Mouse (Mus musculus): ENCODE data around the gene Pi4k2a. TPM values are rescaled to one million over a fixed set of nuclear protein-coding genes. Genes with fewer than 3 reads are reported as not detected.

The Pi4k2a gene
- polyA plus RNA-seq, 1 experiment: 18.7 TPM

DNA sequence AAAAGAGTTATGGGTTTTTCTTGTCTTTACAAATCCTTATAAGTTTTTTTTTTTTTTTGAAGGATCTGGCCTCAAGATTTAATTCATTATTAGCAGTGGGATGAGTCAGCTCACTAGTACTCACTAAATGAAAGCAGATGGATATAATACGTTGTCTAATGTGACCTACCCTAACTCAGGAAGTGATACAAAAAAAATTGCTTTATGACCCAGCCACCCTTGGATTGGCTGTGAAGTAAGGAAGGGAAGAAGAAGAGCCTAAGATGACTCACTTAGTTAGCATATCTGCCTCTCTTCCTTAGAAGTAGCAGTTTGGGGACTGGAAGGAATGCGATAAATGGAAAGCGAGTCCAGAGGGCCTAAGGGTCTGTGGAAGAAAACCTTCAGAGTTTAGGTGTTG lies 9.1 kb downstream of the Pi4k2a start:
- Histone ChIP-seq H3K27me3 (ENCODE audit: control insufficient read depth, insufficient read depth, insufficient read length) (no peaks in the 10 kb centered on the region), H3ac (ENCODE audit: control insufficient read depth, insufficient read length, low read depth) (no peak overlapping the region), H3K4me3 (ENCODE audit: insufficient read depth, poor library complexity, severe bottlenecking) (no peak overlapping the region), H3K36me3 (ENCODE audit: control insufficient read depth, insufficient read depth) (peaks cover 24% of the 10 kb centered on the region), H3K79me2 (ENCODE audit: control insufficient read depth, insufficient read depth) (peaks cover 51% of the 10 kb centered on the region), H3K79me3 (ENCODE audit: low read depth) (peaks cover 7% of the 10 kb centered on the region)
- TF ChIP-seq CEBPB (IDR thresholded peaks at IDR 0.05; ENCODE audit: low read depth) (no peak), USF1 (IDR thresholded peaks at IDR 0.05; ENCODE audit: low read depth) (no peak)

DNA sequence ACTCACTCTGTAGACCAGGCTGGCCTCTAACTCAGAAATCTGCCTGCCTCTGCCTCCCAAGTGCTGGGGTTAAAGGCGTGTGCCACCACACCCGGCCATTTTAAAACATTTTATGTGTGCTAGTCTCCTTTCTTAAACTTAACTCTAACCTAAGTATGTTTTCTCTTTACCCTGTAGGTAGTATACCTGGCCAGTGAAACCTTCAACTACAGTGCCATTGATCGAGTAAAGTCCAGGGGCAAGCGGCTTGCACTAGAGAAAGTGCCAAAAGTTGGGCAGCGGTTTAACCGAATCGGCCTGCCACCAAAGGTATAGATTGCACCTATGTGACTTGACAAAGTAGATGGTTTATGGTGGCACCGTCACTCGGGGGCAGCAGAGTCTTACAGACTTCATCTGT lies 14.4 kb downstream of the Pi4k2a start:
- Histone ChIP-seq H3K79me3 (ENCODE audit: low read depth) (peaks cover 5% of the 10 kb centered on the region), H3K79me2 (ENCODE audit: control insufficient read depth, insufficient read depth) (peaks cover 12% of the 10 kb centered on the region), H3K4me3 (ENCODE audit: insufficient read depth, poor library complexity, severe bottlenecking) (no peak overlapping the region), H3K36me3 (ENCODE audit: control insufficient read depth, insufficient read depth) (peaks cover 17% of the 10 kb centered on the region), H3K27me3 (ENCODE audit: control insufficient read depth, insufficient read depth, insufficient read length) (no peaks in the 10 kb centered on the region), H3ac (ENCODE audit: control insufficient read depth, insufficient read length, low read depth) (no peak overlapping the region)
- TF ChIP-seq MYOG (IDR thresholded peaks at IDR 0.05; ENCODE audit: control insufficient read depth, extremely low read depth, insufficient read length) (no peak), CTCF (IDR thresholded peaks at IDR 0.05; ENCODE audit: control insufficient read depth, insufficient read depth, insufficient read length) (no peak), FOSL1 (IDR thresholded peaks at IDR 0.05; ENCODE audit: insufficient read depth, low read length, poor library complexity, severe bottlenecking) (no peak), USF1 (IDR thresholded peaks at IDR 0.05; ENCODE audit: low read depth) (no peak), MYOD1 (IDR thresholded peaks at IDR 0.05; ENCODE audit: control insufficient read depth, insufficient read length, low read depth) (no peak), CEBPB (IDR thresholded peaks at IDR 0.05; ENCODE audit: low read depth) (no peak), MAX (IDR thresholded peaks at IDR 0.05) (no peak)

DNA sequence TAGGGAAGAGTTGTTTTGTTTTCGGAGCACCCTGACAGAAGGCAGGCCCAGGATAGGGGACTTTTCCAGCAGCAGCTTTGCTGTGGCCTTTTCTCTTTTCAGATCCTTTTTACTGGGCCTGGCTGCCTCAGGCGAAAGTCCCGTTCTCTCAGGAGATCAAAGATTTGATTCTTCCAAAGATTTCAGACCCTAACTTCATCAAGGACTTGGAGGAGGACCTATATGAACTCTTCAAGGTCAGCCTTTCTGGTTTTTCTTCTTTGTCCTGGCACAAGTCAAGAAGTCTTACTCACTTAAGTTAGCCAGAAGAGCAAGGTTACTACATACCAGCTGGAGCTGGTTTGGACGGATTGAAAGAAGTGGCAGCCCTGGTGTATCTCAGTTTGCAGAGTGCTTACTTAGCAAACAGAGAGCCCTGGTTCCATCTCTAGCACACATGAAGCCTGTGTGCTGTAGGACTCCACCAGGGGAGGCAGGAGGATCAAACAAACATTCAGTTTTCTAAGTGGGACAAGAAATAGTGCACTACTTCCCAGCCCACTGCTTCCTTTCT lies 25.6 kb downstream of the Pi4k2a start:
- TF ChIP-seq USF1 (IDR thresholded peaks at IDR 0.05; ENCODE audit: low read depth) (no peak), CTCF (IDR thresholded peaks at IDR 0.05; ENCODE audit: control insufficient read depth, insufficient read depth, insufficient read length) (no peak), FOSL1 (IDR thresholded peaks at IDR 0.05; ENCODE audit: insufficient read depth, low read length, poor library complexity, severe bottlenecking) (no peak), MAX (IDR thresholded peaks at IDR 0.05) (no peak), MYOD1 (IDR thresholded peaks at IDR 0.05; ENCODE audit: control insufficient read depth, insufficient read length, low read depth) (no peak), CEBPB (IDR thresholded peaks at IDR 0.05; ENCODE audit: low read depth) (no peak), MYOG (IDR thresholded peaks at IDR 0.05; ENCODE audit: control insufficient read depth, extremely low read depth, insufficient read length) (no peak)
- Histone ChIP-seq H3ac (ENCODE audit: control insufficient read depth, insufficient read length, low read depth) (no peak overlapping the region), H3K79me3 (ENCODE audit: low read depth) (no peaks in the 10 kb centered on the region), H3K4me3 (ENCODE audit: insufficient read depth, poor library complexity, severe bottlenecking) (no peak overlapping the region), H3K27me3 (ENCODE audit: control insufficient read depth, insufficient read depth, insufficient read length) (no peaks in the 10 kb centered on the region), H3K79me2 (ENCODE audit: control insufficient read depth, insufficient read depth) (no peaks in the 10 kb centered on the region), H3K36me3 (ENCODE audit: control insufficient read depth, insufficient read depth) (peaks cover 38% of the 10 kb centered on the region)

DNA sequence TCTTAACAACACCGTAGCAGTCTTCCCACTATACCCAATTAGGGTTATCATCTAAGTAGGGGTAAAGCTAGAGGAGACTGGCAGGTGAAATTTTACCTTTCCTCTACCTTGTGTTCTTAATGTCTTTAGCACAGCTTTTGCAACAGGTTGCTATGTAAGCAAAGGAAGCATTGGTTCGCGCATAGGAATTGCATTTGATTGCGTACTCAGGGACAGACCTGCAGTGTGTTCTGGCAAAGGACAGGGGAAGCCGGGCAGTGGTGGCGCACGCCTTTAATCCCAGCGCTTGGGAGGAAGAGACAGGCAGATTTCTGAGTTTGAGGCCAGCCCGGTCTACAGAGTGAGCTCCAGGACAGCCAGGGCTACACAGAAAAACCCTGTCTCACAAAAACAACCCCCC lies 27.9 kb downstream of the Pi4k2a start:
- Histone ChIP-seq H3K4me3 (ENCODE audit: insufficient read depth, poor library complexity, severe bottlenecking) (no peak overlapping the region), H3K79me3 (ENCODE audit: low read depth) (no peaks in the 10 kb centered on the region), H3ac (ENCODE audit: control insufficient read depth, insufficient read length, low read depth) (no peak overlapping the region), H3K27me3 (ENCODE audit: control insufficient read depth, insufficient read depth, insufficient read length) (no peaks in the 10 kb centered on the region), H3K79me2 (ENCODE audit: control insufficient read depth, insufficient read depth) (no peaks in the 10 kb centered on the region), H3K36me3 (ENCODE audit: control insufficient read depth, insufficient read depth) (peaks cover 61% of the 10 kb centered on the region)
- TF ChIP-seq CTCF (IDR thresholded peaks at IDR 0.05; ENCODE audit: control insufficient read depth, insufficient read depth, insufficient read length) (no peak), USF1 (IDR thresholded peaks at IDR 0.05; ENCODE audit: low read depth) (no peak), MYOD1 (IDR thresholded peaks at IDR 0.05; ENCODE audit: control insufficient read depth, insufficient read length, low read depth) (no peak)

DNA sequence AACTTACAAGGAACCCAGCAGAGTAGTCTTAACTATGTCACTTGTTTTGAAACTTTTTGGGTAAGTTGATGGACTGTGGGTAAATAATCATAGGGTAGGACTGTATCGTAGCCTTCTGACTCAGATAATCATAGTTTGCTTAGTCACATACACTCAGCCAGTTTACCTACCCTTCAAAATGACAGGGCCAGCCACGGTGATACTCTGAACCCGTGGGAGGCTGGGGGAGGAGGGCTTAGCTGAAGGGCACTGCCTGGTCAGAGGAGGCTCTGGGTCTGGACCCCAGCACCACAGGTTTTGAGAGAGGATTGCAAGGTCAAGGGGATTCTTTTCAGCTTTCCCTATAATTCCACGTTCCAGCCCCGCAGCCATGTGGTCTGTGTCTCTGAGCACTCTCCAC lies 28.3 kb downstream of the Pi4k2a start:
- TF ChIP-seq FOSL1 (IDR thresholded peaks at IDR 0.05; ENCODE audit: insufficient read depth, low read length, poor library complexity, severe bottlenecking) (no peak), CEBPB (IDR thresholded peaks at IDR 0.05; ENCODE audit: low read depth) (no peak), CTCF (IDR thresholded peaks at IDR 0.05; ENCODE audit: control insufficient read depth, insufficient read depth, insufficient read length) (no peak), MAX (IDR thresholded peaks at IDR 0.05) (no peak), MYOG (IDR thresholded peaks at IDR 0.05; ENCODE audit: control insufficient read depth, extremely low read depth, insufficient read length) (no peak), MYOD1 (IDR thresholded peaks at IDR 0.05; ENCODE audit: control insufficient read depth, insufficient read length, low read depth) (no peak), USF1 (IDR thresholded peaks at IDR 0.05; ENCODE audit: low read depth) (no peak)
- Histone ChIP-seq H3K79me2 (ENCODE audit: control insufficient read depth, insufficient read depth) (no peaks in the 10 kb centered on the region), H3ac (ENCODE audit: control insufficient read depth, insufficient read length, low read depth) (no peak overlapping the region), H3K4me3 (ENCODE audit: insufficient read depth, poor library complexity, severe bottlenecking) (no peak overlapping the region), H3K79me3 (ENCODE audit: low read depth) (no peaks in the 10 kb centered on the region), H3K27me3 (ENCODE audit: control insufficient read depth, insufficient read depth, insufficient read length) (no peaks in the 10 kb centered on the region), H3K36me3 (ENCODE audit: control insufficient read depth, insufficient read depth) (peaks cover 65% of the 10 kb centered on the region)

DNA sequence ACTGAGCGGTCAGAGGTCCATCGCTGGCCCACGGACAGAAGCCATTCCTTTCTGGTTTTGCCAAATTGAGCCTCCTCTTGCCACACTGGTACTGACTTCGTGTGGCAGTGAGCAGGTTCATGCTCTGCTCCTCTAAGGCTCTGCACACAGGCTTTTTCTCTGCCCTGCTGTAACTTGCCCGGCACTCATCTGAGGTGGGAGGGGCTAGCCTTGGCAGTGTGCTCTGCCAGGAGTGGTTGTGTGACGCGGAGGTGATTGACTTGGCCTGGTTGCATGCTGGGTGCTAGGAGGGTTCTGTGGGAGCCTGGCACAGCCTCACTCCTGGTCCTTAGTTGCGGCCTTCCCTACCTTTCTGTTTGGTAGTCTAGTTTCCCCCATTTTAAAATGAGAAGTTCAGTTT lies 30.2 kb downstream of the Pi4k2a start:
- H3K27me3 ChIP-seq (ENCODE audit: control insufficient read depth, insufficient read depth, insufficient read length): no peaks in the 10 kb centered on the region
- no peak overlapping the region for H3K4me3 ChIP-seq (ENCODE audit: insufficient read depth, poor library complexity, severe bottlenecking)
- H3K79me3 ChIP-seq (ENCODE audit: low read depth): no peaks in the 10 kb centered on the region
- TF ChIP-seq MYOD1 (IDR thresholded peaks at IDR 0.05; ENCODE audit: control insufficient read depth, insufficient read length, low read depth) (no peak), MYOG (IDR thresholded peaks at IDR 0.05; ENCODE audit: control insufficient read depth, extremely low read depth, insufficient read length) (no peak), MAX (IDR thresholded peaks at IDR 0.05) (no peak), USF1 (IDR thresholded peaks at IDR 0.05; ENCODE audit: low read depth) (no peak), CTCF (IDR thresholded peaks at IDR 0.05; ENCODE audit: control insufficient read depth, insufficient read depth, insufficient read length) (no peak), CEBPB (IDR thresholded peaks at IDR 0.05; ENCODE audit: low read depth) (no peak), FOSL1 (IDR thresholded peaks at IDR 0.05; ENCODE audit: insufficient read depth, low read length, poor library complexity, severe bottlenecking) (no peak)
- peaks cover 13% of the 10 kb centered on the region for H3K79me2 ChIP-seq (ENCODE audit: control insufficient read depth, insufficient read depth)
- no peak overlapping the region for H3ac ChIP-seq (ENCODE audit: control insufficient read depth, insufficient read length, low read depth)
- peaks cover 71% of the 10 kb centered on the region for H3K36me3 ChIP-seq (ENCODE audit: control insufficient read depth, insufficient read depth)
